Mouse (Mus musculus) 3134 (cell line): ENCODE measurements around the gene Sgms1.
A peak's percentile ranks its signal among the peaks of the same experiment; 100 is the strongest.

Source experiments
- DNase-seq: peaks from one replicate; pipeline ENCODE4 v3.0.0-alpha.2; 2011; ENCODE audit warnings: low spot score; ENCODE audit not compliant: insufficient read length; ENCODE audit errors: extremely low read depth

Gene Sgms1

DNA sequence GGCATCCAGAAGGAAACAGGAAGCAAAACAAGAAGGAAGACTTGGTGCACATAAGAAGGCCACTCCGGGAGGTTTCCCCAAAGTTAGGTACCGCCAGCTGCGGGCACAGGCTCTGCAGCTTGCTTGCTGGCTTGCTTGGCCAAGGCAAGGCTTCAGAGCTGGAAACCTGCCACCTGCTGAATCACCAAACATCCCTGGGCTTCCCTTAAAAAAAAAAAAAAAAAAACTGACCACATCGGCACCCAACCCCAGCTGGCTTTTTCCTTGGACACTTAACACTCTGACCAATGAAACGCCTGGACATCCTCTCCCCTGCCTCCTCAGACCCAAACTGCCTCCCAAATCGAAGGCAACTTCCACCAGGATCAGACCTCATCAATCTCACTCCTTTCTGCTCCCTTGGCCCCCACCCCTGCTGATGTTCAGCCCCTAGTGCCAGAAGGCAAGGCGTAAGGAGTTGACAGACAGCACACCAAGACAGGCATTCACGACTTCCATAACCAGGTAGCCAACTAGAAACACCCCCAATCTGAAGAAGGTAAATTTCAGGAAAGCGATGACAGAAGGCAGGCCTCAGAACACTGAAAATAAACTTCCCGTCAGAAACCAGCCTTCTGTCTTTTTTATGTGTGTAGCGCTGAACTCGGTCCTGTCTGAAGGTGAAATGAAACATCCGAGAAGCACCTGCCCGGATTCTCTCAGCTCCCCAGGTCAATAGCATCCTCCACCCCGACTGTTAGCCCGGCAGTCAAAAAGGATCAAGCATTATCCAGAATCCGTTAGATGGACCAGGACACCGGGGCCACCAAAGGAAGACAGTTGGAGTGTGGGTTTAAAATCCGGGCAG, 2.7 kb downstream of the Sgms1 start:
- peak; percentile 83 for DNase-seq

DNA sequence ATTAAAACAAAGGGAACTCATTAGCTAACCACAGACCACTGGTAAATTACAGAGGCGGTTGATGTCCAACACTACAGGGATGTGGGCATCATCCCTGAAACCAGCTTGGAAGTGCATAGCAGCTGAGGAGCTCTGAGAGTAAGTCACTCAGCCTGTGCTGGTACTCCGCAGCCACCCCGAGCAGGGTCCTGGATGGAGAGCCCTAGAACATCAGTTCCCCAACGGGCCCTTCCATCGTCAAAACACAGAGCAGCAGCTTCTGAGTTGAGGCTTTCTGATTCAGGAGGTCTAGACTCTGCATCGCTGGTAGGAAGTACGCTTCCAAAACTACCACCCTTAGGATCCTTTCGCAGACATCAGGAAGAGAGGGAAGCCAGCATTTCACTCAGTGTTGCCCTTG, 5.8 kb downstream of the Sgms1 start:
- no peak for DNase-seq

DNA sequence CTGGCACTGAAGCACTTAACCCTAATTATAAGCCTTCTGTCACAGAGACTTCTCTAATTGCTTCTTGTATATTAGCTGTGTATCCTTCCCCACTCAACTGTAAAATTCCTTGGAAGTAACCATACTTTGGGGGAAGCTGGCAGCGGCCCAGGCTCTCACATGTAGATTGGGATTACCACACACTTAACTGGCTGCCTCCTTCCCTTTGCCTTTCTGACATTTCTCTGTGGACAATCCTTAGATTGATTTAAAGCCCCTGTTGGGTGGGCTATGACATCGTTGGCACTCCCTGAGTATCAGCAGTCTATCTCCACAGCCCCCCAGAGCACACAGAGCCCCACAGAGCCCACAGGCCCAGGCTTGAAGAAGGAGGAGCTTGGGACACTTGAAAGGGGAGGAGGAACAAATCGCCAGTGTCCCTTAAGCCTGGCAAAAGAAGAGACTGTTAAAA, 8.0 kb downstream of the Sgms1 start:
- DNase-seq: no peak

DNA sequence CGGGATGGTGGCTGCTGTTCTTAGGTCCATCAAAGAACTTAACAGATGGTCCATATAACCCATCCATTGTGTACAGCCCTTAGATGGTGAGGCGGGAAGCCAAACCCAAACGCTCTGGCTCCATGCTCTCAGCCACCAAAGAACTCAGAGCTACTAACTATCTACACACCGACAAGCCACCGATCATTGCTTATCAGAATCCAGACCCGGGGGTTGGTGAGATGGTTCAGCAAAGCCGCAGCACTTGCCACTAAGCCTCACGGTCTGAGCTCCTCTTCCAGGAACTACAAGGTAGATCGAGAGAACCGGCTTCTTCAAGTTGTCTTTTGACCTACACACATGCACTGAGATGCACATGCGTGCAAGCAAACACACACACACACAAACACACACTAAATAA, 8.8 kb downstream of the Sgms1 start:
- no peak for DNase-seq

DNA sequence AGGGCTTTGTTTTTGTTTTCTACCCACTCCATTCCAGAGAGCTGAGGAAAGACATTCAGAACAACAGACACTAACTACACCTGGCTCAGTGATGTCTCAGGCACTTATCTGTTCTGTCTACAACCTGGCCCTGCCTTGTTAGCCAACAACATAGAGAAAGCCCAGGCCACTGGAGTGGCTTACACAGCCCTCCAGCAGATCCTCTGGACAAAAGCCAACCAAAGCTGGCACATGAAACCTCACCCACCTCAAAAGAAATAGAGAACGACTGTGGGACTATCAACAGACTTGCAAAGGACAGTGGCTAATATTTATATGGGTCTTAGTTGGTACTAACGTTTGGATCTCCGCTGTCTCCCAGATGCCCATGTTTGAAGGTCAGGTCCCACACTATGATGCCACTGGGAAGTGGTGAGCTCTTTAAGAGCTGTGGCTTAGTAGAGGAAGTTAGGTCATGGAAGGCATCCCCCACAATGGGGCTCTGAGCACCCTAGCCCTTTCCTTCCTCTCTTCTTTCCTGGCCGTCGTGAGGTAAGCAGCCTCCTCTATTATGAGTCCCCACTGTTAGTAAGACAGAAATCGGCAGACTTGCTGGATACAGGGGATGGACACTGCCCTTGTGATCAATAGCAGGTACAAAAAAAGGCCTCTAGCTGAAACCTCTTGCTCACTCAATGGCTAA, 10.1 kb downstream of the Sgms1 start:
- no peak for DNase-seq

DNA sequence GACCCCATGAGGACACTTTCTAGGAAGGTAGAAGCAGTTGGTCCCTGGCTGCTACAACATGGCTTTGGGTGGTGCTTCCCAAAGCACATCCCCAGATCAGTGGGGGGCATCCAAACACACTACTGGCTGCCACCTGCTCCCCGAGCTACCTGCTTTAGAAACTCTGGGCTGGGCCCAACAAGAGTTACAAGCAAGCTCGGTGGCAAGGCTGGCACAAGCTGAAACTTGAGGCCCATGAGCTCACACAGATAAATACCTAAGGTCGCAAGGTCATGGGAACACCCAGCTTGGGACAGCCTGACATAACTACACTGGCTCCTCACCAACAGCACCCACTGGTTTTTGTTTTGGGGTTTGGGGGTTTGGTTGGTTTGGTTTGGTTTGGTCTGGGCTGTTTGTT, 10.9 kb downstream of the Sgms1 start:
- no peak for DNase-seq

DNA sequence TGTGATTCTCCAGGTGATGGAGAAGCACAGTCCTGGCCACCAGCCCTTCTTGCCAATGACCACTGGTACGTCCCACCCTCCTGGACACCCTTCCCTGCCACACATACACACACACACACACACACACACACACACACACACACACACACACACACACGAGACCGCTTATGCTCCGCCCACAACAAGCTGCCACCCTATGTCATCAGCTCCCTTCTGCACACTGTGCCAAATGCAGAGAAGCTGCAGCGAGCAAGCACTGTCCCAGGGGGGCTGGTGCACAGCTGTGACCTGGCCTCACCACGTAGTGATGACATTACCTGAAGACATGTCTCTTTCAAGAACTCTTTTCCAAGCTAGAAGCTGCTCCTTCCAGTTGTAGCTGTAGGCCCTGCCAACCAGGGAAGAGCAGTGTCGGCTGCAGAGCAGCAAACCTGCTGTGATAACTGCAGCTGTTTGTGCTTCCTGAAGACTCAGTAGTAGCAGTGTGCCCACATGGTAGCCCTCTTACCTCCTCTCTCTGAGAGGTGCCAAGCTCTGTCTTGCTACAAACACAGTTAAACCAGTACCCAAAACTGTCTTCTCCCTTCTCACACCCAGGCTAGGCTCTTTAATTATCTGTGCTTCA, 11.7 kb downstream of the Sgms1 start:
- DNase-seq: peak; percentile 15

DNA sequence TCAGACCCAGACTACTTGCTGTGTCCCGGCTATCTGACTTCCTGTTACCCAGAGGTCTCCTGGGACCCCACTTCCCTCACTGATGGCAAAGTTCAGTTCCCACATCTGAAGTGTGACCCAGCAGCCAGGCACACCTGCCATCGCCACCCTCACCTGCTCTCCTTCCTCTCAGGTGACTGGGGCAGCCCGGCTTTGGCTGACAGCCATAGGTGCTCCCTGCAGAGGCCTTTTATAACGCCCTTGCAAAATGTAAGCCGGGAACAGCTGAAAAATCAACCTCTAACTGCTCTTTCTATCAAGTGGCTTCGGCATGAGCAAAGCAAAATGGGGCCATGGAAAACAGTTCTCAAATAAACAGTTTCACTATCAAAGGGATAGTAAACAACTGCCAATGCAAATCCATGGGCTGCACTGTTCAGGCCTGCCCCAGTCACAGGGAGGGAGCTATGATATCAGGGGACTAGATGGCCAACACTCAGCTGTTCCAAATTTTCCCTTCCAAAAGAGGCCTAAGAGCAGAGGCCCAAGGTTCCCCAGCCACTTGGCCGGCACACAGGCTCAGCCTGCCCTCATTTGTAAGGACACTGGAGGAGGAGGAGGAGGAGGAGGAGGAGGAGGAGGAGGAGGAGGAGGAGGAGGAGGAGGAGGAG, 12.5 kb downstream of the Sgms1 start:
- no peak for DNase-seq

DNA sequence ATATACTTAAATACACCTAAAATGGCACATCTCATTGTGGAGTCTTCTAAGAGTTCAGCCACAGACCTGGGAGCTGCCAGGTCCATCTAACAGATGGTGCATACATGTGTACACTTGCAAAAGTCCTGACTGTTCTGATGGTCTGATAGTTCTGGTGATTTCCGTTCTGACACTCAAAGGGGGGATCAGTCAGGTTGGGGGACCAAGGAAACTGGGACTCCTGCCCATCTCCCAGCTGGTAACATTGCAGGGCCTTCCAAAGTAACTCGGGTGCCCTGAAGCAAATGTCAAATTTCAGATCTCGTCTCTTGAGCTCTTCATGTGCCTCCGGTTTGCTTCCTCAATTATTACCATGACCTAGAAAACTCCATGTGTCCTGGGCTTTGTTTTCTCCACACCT, 13.5 kb downstream of the Sgms1 start:
- no peak for DNase-seq

DNA sequence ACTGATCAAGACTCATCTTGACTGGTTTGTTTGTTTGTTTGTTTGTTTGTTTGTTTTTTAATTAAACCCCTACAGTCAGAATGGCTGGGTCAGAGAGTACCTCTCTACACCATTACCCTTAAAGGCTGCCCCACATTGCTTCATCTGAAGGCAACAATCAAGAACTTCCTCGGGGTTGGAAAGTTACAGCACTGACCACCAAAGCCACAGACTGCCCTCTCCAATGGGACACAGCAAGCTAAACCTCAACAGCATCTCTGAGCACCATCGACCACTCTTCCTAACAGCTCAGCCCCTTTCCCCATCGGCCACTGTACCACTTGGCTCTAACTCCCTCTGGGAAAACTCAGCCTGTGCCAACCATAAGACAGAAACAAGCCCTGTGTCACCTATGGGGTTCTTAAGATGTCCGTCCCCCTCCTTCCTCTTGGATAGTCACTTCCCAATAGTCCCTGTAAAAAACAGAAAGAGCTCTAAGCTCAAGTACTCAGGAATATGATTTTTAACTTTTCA, 14.0 kb downstream of the Sgms1 start:
- no peak for DNase-seq

DNA sequence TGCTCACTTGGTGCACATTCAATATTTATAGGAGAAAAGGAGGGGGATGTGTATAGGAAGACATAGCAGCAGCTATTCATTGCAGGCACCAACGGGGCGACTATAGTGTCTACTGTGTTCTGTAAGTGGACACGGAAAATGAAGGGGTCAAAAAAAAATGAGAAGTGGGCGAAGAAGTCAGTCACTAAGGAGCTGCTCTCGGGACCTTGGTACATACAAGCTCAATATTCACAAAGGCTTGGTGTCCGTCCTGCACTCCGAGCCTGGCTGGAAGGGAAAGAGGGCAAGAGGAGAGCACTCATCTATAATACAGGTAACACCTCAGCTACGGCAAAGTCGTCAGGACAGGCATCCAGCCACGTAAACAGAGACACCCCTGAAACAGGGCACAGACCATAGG, 14.8 kb downstream of the Sgms1 start:
- no peak for DNase-seq

DNA sequence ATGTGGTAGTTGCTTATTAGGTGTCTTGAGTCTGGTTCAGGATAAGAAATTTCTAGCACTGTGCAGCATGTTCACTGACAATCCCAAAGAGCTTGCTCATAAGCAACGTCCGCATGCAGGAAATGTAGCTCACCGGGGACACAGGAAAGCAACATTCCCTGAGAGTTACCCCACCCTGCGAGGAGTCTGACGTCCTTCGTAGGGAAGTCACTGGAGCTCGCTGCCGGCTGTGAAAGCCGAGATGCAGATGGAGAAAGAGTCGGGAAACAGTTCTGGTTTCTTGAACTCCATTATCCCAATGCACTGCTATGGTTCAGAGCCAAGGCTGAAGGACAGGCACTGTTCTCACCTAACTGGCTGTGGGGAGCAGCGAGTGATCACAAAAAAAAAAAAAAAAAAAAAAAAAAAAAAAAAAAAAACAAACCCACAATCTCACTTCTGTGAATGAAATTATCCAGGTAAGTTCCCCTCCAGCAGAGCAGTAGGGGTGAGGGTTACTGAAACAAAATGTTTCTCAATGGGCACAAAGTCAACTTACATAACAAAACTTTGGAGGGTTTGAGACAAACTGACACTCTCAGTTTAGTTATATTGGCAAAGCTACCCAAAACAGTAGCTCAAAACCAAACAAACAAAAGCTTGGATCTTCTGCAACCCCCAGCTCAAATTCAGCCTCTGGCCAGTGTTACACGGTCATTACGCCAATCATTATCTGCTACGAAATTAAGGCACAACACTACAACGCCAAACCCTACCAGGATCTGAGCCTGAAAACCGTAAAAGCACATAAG, 15.5 kb downstream of the Sgms1 start:
- no peak for DNase-seq

DNA sequence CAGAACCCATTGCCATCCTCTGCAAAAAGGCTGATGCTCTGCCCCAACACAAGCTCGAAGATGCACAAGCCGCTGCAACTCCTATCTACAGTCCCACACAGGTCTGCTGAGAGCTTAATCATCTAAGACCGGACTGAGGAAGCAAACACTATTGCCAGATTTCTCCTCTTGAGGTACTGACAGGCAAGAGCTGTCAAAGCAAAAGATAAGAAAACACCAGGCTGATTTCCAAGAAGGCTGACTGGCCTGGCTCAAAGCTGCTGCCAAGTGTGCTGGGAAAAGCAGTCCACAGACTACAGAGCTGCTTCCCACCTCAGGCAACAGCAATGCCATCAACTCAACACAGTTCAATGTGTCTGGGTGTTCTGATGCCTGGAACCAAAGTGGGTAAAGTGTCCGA, 17.1 kb downstream of the Sgms1 start:
- DNase-seq: no peak

DNA sequence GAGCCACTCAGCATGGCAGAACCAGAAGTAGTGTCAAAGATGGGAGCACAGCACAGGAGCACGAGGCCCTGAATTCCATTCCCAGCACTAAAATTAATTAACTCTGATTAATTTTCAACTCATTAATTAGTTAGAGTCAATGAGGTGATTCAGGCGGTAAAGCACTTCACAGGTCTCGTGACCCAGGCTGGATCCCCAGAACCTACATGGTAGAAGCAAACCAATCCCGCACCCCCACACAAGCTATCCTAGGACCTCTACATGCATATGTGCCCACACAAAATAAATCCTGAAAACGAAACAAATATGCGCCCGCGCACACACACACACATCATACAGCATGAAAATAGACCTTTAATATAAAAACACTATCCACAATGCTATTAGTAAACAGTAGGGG, 22.2 kb downstream of the Sgms1 start:
- DNase-seq: no peak

DNA sequence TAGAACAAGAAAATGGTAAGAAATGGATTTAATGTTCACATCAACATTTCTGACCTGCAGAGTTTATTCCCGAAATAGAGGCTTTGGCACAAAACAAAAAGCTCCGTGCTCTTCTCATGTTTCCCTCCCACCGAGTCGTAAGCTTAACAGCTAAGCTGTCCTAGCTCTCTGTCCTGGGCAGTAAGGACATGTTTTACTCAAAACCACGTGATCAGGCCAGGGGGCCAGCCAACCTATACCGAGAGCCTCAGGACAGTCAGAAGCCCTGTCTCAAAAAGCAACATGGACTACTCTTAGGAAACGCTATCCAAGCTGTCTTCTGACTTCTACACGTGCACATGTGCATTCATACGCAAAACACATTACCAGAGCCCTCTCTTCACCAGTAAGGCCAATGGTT, 23.1 kb downstream of the Sgms1 start:
- no peak for DNase-seq

DNA sequence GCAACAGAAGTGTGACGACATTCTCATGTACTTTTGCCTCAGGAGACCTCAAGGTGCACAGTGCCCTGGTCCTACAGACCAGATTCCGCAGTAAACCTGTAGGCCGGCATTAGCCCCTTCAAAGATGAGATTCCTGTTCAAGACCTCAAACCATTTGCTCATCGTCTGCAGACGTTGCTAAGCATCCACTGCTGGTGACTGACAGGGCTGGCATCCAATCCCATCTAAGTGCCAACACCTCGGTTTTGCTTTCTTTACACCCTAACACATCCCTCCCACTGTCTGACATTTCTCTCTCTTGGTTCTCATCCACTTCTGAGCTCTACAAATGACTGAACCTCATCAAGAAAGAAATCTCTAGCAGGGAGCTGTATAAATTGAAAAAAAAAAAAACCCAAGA, 24.4 kb downstream of the Sgms1 start:
- no peak for DNase-seq

DNA sequence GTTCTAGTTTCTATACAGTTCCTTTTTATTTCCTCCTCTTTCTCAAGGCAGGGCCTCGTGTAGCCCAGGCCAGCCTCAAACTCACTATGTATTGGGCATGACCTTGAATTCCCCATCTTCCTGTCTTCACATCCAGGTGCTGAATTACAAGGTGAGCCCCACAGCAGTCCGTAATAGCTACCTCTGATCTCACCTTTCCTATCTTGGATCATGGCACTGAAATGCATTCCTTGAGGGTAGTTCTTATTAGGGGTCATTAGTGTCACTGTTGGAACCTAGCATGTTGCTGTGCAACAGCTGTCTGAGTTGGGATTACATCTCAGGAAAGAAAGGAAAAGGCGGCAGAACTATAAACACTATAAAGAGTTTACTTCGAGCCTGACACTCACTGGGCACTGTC, 25.9 kb downstream of the Sgms1 start:
- no peak for DNase-seq

DNA sequence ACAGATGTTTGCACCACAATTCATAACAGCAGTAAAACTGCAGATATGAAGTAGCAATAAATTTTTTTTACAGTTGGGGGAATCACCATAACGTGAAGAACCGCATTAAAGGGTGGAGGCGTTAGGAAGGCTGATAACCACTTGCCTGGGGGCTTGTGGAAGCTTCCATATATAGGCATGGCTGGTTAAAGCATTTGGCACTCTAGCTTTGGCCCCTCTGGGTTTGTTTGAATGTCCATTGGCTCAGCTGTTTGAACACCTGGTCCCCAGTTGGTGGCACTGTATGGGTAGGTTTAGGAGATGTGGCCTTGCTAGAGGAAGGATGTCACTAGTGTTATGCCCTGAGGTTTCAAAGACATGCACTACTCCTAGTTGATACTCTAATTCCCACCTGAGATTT, 27.0 kb downstream of the Sgms1 start:
- DNase-seq: no peak

DNA sequence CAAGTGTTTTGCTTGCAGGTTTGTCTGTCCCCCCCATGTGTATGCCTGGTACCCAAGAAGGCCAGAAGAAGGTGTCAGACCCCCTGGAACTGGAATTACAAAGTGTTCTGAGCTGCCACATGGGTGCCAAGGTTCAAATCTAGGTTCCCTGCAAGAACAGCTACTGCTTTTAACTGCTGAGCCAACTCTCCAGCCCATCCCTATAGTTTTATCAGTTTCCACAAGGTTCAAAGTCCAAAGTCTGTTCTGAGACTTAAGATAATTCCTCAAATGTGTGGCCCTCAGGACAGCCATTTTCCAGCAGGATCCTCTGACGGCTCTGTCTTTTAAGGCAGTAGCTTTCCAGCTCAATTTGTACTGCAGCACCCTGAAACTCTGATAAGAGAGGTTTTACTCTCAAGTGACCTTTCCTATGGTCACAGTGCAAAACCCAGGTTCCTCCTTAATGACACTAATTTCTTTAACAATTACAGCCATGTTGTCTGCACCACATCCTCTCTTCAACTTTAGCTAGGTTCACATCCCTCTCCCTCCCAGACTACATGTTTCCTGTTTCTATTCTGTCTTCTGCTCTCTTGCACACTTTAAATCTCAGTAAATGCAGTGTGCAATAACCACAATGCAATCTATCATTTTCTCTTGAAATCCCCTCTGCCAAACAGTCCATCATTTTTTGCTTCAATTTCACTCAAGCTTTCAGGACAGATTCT, 28.4 kb downstream of the Sgms1 start:
- no peak for DNase-seq

DNA sequence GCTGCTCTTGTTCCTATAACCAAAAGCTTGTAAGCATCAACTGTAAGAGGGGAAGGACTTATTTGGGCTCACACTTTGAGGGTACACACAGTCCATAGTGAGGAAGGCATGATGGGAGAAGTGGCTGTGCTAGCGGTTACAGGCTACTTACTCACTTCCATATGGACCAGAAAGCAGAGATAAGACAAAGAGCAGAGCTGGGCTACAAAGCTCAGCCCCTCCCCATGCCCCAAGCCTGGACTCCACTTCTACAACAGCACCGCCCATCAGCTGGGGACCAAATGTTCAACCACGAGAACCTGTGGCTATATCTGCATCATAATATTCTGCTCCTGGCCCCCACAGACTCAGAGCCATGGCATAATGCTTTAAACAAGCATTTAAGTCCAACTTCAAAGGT, 29.0 kb downstream of the Sgms1 start:
- DNase-seq: no peak
